ENCODE assay signal across 10 mouse cellular contexts in the genomic region with DNA sequence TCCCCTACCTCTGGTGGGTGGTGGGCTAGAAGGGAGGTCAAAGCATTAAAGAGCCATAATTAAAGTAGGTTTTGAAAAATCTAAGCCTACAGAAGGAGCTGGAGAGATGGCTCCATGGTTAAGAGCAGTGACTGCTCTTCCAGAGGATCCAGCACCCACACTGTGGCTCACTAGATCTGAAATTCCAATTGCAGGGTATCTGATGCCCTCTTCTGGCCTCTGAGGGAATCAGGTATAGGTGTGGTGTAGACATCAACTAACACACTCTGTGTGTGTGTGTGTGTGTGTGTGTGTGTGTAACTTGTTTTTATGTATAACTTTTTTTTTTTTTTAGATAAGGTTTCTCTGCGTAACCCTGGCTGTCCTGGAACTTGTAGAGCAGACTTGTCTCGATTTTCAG. TPM values are rescaled to one million over a fixed set of nuclear protein-coding genes. Genes with fewer than 3 reads are reported as not detected.
DNase-seq lines count a peak whose midpoint lies in the region; ATAC-seq and TF ChIP-seq lines count a peak whose summit lies in the region.
"Had no signal": no experiment of that assay in that cellular context is flagged by ENCODE, and none has a peak within 500 bp of the region (broad histone marks: within the 10 kb centered on the region; RNA-seq: fewer than 3 reads in every experiment).

No protein-coding gene starts in this region.

- no peaks in the 10 kb centered on the region for H3K36me3 ChIP-seq in kidney, embryonic 15.5 days
- no peaks in the 10 kb centered on the region for H3K36me3 ChIP-seq in stomach, postnatal 0 days (ENCODE audit: control insufficient read depth, insufficient read depth, low read length)

- no peak overlapping the region for H3K4me3 ChIP-seq in kidney, embryonic 15.5 days (replicated peaks)
- H3K4me3 ChIP-seq in stomach, postnatal 0 days (ENCODE audit: low read depth, low read length): no peak overlapping the region

- no peaks in the 10 kb centered on the region for H3K9me3 ChIP-seq in kidney, embryonic 15.5 days (replicated peaks)
- no peaks in the 10 kb centered on the region for H3K9me3 ChIP-seq in stomach, postnatal 0 days (ENCODE audit: control insufficient read depth, low read length)

- DNase-seq in kidney, adult 9 months: peak; percentile 53
- DNase-seq in urinary bladder, postnatal 14 days (ENCODE audit: low spot score): peak; percentile 26
- DNase-seq in urinary bladder, postnatal 10 days (ENCODE audit: low spot score): no peak
- peak; percentile 60 for DNase-seq in embryo, embryonic 10.5 days (ENCODE audit: low spot score)
- peak; percentile 52 for DNase-seq in stomach, postnatal 0 days (ENCODE audit: low spot score)
- no peak for DNase-seq in layer of hippocampus, adult 9-11 months
- no peak for DNase-seq in spleen, adult 18-20 months

- H3K4me2 ChIP-seq in kidney, embryonic 15.5 days: no peak overlapping the region
- no peak overlapping the region for H3K4me2 ChIP-seq in stomach, postnatal 0 days (replicated peaks; ENCODE audit: low read depth)
- H3K4me2 ChIP-seq: hindbrain, embryonic 14.5 days had no signal

- ATAC-seq in kidney, embryonic 15.5 days (replicated peaks; ENCODE audit: low FRiP score): no peak
- ATAC-seq in stomach, postnatal 0 days (ENCODE audit: low FRiP score, low TSS enrichment): no peak

- TF ChIP-seq EP300 in stomach, postnatal 0 days (optimal IDR thresholded peaks at IDR 0.05): no peak

- H3K27me3 ChIP-seq in kidney, embryonic 15.5 days: peaks cover 10% of the 10 kb centered on the region; the same call in 1 of the 2 replicates
- H3K27me3 ChIP-seq in stomach, postnatal 0 days (ENCODE audit: control insufficient read depth, insufficient read depth, low read length): no peaks in the 10 kb centered on the region

- H3K9ac ChIP-seq in kidney, embryonic 15.5 days: no peak overlapping the region
- H3K9ac ChIP-seq in stomach, postnatal 0 days (ENCODE audit: low read length): no peak overlapping the region
- H3K9ac ChIP-seq: hindbrain, embryonic 14.5 days had no signal

- no peak overlapping the region for H3K27ac ChIP-seq in kidney, embryonic 15.5 days
- H3K27ac ChIP-seq in stomach, postnatal 0 days (replicated peaks): no peak overlapping the region
- H3K27ac ChIP-seq: hindbrain, embryonic 14.5 days had no signal

- H3K4me1 ChIP-seq in kidney, embryonic 15.5 days: no peaks in the 10 kb centered on the region
- no peaks in the 10 kb centered on the region for H3K4me1 ChIP-seq in stomach, postnatal 0 days (replicated peaks; ENCODE audit: control insufficient read depth, insufficient read depth)

- WGBS in kidney, embryonic 15.5 days: 62% methylated on average over 2 of the region's 2 CpGs
- 62% methylated on average over 2 of the region's 2 CpGs for WGBS in stomach, postnatal 0 days

- peak; percentile 77 for TF ChIP-seq CTCF in stomach, postnatal 0 days (IDR thresholded peaks at IDR 0.05; ENCODE audit: low read depth)

RNA-seq across cellular contexts. Expression of a gene that starts 15.6 kb away (rescaled TPM):
- 648 and 705 TPM in 2 replicates for polyA plus RNA-seq in kidney, embryonic 15.5 days (2015; fragmentation: Nextera tagmentation; extraction: Ambion mirVana)
- polyA plus RNA-seq in stomach, postnatal 0 days (2015; fragmentation: Nextera tagmentation; extraction: Ambion mirVana): 1,003 and 1,182 TPM in 2 replicates

RNA-seq across cellular contexts. Expression of a gene that starts 20.7 kb away (rescaled TPM):
- not detected in 2 replicates for polyA plus RNA-seq in kidney, embryonic 15.5 days (2015; fragmentation: Nextera tagmentation; extraction: Ambion mirVana)
- not detected in 2 replicates for polyA plus RNA-seq in stomach, postnatal 0 days (2015; fragmentation: Nextera tagmentation; extraction: Ambion mirVana)
- polyA plus RNA-seq: hindbrain, embryonic 14.5 days; liver, embryonic 16.5 days had no signal

RNA-seq across cellular contexts. Expression of a gene that starts 25.9 kb away (rescaled TPM):
- polyA plus RNA-seq in kidney, embryonic 15.5 days (2015; fragmentation: Nextera tagmentation; extraction: Ambion mirVana): 40.6 and 42.0 TPM in 2 replicates
- 26.4 and 28.7 TPM in 2 replicates for polyA plus RNA-seq in stomach, postnatal 0 days (2015; fragmentation: Nextera tagmentation; extraction: Ambion mirVana)

RNA-seq across cellular contexts. Expression of a gene that starts 42.5 kb away (rescaled TPM):
- 0.05 TPM in 1 of 2 replicates, not detected in the other for polyA plus RNA-seq in kidney, embryonic 15.5 days (2015; fragmentation: Nextera tagmentation; extraction: Ambion mirVana)
- polyA plus RNA-seq in stomach, postnatal 0 days (2015; fragmentation: Nextera tagmentation; extraction: Ambion mirVana): 0.12 and 0.13 TPM in 2 replicates
- polyA plus RNA-seq: liver, embryonic 16.5 days had no signal

RNA-seq across cellular contexts. Expression of a gene that starts 56.4 kb away (rescaled TPM):
- polyA plus RNA-seq in kidney, embryonic 15.5 days (2015; fragmentation: Nextera tagmentation; extraction: Ambion mirVana): 98.3 and 99.0 TPM in 2 replicates
- polyA plus RNA-seq in stomach, postnatal 0 days (2015; fragmentation: Nextera tagmentation; extraction: Ambion mirVana): 76.0 and 83.0 TPM in 2 replicates

Comparison
In these comparisons a context has a peak if more than half of its experiments do, and no peak if none do; other contexts are left out.
1. DNase-seq: peak in kidney, adult 9 months (single experiment), urinary bladder, postnatal 14 days (single experiment), embryo, embryonic 10.5 days (single experiment) and stomach, postnatal 0 days (single experiment); none in urinary bladder, postnatal 10 days (single experiment), layer of hippocampus, adult 9-11 months (single experiment) and spleen, adult 18-20 months (0 of 2).